Mouse (Mus musculus): ENCODE results near the gene Wnt7a.

The Wnt7a gene

DNA sequence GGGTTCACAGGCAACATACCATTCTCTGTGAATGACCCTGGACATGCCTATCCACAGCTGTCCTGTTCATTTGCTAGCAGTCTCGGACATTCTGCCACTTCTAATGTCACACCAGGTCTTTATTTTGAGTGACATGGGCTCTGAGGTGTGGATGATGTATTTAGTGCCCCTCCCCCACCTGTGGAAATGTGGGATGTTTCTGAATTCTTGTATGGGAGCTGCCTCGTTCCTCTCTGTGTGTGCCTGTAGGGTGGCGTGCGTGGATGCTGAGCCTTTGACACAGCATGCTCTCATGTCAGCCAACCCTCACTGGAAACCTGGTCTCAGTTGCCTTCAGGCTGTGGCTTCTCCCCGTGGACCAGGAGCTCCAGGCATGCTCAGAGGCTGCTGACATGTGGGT lies 66.1 kb downstream of the Wnt7a start:
- no peak for DNase-seq (ENCODE audit: low read depth, low spot score)

DNA sequence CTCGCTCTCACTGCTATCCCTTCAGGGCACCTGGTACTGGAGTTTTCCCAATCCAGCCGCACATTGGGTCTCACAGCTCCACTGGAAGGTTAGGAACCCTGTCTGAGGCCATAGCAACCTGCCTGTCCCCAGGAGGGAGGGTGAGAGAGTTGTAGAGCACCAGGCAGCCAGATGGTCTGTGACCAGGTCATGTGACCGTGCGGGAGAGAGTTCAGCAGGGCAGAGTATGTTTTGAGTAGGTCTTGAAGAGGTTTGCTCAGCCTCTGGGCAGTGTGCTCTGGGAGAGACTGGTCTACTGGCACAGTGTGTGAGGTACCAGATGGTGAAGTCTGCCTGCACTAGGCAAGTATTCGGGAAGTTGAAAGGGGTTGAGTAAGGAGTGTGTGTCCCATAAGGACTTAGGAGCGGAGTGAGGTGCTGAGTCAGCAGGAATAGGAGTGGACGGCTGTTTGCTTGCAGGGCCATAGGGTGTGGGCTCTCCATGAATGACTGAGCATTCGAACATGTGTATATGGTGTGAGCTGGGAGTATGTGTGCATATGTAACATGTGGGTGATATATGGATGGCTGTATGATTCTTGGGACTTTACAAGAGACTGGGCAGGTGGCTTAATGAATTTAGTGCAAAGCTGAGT lies 71.4 kb downstream of the Wnt7a start:
- DNase-seq (ENCODE audit: low read depth, low spot score) = no peak

DNA sequence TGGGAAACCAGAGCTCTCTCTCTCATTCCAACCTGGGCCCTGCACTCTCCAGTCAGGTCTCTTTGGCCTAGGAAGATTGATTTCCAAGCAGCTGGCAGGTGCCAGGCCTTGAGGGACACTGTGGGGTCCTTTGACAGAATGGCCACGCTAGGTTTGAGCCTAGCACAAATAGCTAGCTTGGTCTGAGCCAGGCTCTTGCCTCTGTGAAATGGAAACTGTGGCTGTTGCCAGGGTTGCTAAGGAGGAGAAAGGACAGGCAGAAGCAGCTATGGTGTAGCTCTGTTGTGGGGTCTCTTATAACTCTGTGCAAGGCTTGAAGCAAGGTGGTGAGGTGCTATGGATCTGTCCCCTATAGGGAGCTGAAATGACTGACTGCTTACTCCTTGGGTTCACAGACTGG lies 75.7 kb downstream of the Wnt7a start:
- no peak for DNase-seq (ENCODE audit: low read depth, low spot score)

DNA sequence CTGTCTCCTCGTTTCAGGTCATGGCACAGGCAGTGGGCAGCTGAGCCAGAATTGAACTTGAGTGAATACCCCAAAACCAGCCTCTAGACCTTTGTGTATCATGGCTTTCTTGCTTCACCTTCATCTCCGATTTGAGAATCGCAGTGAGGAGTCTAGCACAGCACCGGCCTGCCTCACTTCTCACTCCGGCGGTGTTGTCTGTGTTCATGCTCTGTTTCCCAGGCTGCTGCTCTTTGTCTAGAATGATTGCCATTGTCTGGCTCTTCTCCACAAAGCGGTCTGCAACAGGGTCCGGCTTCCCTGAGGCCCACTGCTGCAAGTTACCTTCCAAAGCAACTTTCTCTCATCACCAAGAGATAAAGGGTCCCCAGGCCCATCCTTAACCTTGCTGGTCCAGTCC lies 79.3 kb downstream of the Wnt7a start:
- no peak for DNase-seq (ENCODE audit: low read depth, low spot score)

DNA sequence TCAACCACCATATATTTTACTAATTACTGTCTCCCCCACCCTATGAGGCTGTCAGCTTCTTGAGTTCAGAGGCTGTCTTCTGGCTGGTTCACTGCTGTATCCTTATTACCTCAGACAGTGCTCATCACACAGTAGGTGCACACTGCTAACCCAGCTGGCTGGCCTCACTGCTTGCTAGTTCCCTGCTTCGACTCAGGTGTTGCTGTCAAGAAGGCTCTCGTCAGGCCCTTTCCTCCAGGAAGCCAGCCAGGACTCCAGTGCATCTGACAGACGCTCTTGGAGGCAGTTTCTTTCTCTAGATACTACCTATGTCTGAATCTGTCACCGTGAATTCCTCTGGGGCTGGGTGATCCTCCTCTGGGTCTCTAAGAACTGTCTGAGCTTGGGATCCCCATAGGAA lies 85.6 kb downstream of the Wnt7a start:
- DNase-seq (ENCODE audit: low read depth, low spot score) = no peak

DNA sequence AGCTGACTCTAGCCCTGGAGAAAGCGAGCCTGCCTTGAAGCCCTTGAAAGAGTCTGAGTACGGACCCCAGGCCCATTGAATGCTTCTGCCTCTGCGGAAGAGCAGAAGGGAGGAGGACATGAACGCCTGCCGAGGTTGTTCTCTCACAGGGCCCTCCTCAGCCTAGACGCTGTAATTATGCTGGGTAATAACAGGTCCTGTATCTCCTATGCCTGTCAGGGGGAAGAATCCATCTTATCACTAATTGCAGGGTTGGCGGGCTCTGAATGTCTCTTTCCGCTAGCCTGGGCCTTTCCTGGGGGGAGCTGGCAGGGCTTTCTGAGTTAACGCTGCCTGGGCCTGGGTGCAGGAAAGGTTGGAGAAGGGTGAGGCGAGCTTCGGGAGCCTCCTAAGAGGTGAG lies 86.4 kb downstream of the Wnt7a start:
- no peak for DNase-seq (ENCODE audit: low read depth, low spot score)

DNA sequence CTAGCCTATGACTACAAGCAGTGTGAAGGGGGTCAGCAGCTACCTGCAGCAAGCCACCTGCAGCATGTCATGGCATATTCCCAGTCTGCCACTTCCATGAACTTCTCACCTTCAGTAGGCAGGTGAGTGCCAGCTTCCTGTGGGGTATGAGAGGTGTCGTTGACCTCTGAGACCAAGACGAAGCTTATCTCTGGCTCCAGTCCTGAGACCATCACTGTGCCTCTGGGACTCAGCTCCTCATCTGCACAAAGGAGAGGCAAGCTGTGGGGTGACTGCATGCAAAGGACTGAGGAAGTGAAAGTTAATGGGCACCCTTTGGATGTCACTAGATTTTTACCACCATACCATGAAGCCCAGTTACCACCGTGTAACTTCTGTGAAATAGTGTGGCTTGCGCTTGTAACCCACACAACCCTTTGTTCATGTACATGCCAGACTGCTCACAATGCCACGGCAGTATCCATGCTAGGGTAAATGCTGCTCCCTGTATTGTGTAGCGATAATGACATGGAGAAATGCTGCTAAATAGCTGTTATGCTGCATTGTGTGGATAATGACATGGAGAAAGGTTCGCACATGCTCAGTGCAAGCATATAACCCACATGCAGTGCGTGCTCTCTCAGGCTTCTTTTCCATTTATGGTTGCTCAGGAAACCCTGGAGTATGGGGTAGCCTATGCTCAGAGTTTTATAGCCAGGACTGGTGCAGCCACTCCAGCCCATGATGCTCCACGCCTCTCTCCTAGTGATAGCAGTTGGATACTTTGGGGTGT lies 89.0 kb downstream of the Wnt7a start:
- no peak for DNase-seq (ENCODE audit: low read depth, low spot score)

All from retina, postnatal 7 days (tissue).